Mouse (Mus musculus) liver, embryonic 12.5 days (tissue): ENCODE measurements at regions not wholly inside any gene's neighbourhood (a gene's known extent, or its start where the extent isn't known, plus 50 kb on each side); places are given as distances from the start of the nearest gene placed in this dataset.

ENCODE experiments used
- ATAC-seq: fragments of 200-750 bp; cut with Nextera tagmentation; 2 replicates; pipeline ENCODE4 v1.8.0; 2017; ENCODE audit warnings: moderate number of reproducible peaks, mild to moderate bottlenecking, moderate library complexity
- H3K27ac ChIP-seq: fragments of 300-500 bp; sonication (generic); 2 replicates; pipeline ENCODE4 v1.5.1; 2016; ENCODE audit warnings: mild to moderate bottlenecking
- H3K27me3 ChIP-seq: fragments of 300-500 bp; sonication (generic); replicated peaks from 2 replicates; pipeline ENCODE4 v1.6.1; 2016; ENCODE audit warnings: mild to moderate bottlenecking, moderate library complexity
- H3K36me3 ChIP-seq: fragments of 300-500 bp; sonication (generic); 2 replicates; pipeline ENCODE4 v1.6.1; 2016; ENCODE audit warnings: mild to moderate bottlenecking, moderate library complexity
- H3K4me1 ChIP-seq: fragments of 300-500 bp; sonication (generic); 2 replicates; pipeline ENCODE4 v1.6.1; 2016
- H3K4me2 ChIP-seq: fragments of 300-500 bp; sonication (generic); 2 replicates; pipeline ENCODE4 v1.6.1; 2016; ENCODE audit warnings: mild to moderate bottlenecking, moderate library complexity
- H3K4me3 ChIP-seq: fragments of 300-500 bp; sonication (generic); 2 replicates; pipeline ENCODE4 v1.5.1; 2016; ENCODE audit warnings: mild to moderate bottlenecking, moderate library complexity
- H3K9ac ChIP-seq: fragments of 300-500 bp; sonication (generic); 2 replicates; pipeline ENCODE4 v1.6.1; 2016; ENCODE audit warnings: mild to moderate bottlenecking, moderate library complexity
- H3K9me3 ChIP-seq: fragments of 300-500 bp; sonication (generic); replicated peaks from 2 replicates; pipeline ENCODE4 v1.6.1; 2016; ENCODE audit warnings: mild to moderate bottlenecking, moderate library complexity
- WGBS: fragments of 180-500 bp; shearing (Covaris S2); methylation state at CpG from one replicate; pipeline ENCODE4 v1.1.7; 2016; ENCODE audit not compliant: insufficient replicate concordance; 5-methylcytosine and 5-hydroxymethylcytosine counted together

DNA sequence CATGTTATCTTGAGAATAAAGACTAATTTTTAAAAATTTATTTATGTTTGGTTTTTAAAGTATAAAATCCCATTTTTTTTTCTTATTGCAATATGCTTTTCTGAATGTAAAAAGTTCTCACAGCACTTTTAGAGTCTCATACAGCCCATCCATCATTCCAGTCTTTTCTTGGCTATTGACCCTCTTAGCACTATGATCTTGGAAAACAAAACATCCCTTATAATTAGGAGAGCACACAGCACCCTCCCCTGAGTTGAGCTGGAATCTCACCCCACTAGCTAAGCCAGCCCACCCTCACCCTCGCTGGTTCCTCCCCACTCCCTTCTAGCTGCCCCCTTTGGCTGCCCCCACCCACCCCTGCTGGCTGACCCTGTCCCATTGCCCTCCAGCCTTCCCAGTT lies 154.2 kb upstream of the Ctnnb1 start:
- H3K9me3 ChIP-seq, result no peaks in the 10 kb centered on the region
- H3K27ac ChIP-seq, result 0 out of 2 replicates have a peak overlapping the region, but pooled peaks have one; percentile 79
- no peak overlapping the region for H3K4me3 ChIP-seq
- no peak for ATAC-seq
- no peaks in the 10 kb centered on the region for H3K36me3 ChIP-seq
- H3K4me2 ChIP-seq, result no peak overlapping the region
- no peaks in the 10 kb centered on the region; the same call in 1 of the 2 replicates for H3K27me3 ChIP-seq
- H3K9ac ChIP-seq, result no peak overlapping the region
- peaks cover 37% of the 10 kb centered on the region for H3K4me1 ChIP-seq
- 10% methylated on average over 1 of the region's 1 CpGs for WGBS

DNA sequence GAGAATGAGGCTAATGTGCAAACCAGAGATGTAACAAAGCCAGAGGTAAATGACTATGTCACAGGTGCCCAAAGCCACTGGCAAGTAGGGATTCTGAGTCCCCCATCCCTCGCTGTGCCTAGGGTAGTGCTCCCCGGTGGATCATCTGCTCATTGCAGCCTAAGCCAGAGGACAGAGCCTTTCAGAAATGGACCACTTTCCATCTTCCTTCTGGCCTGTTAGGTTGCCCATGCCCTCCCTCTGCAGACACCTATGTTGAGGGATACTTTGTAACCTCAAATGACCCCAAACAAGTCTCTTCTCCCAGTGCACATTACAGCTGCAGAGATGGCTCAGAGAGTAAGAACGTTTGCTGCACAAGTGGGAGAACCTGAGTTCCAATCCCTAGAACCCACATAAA lies 153.3 kb upstream of the Ctnnb1 start:
- H3K4me3 ChIP-seq, result no peak overlapping the region
- 47% methylated on average over 3 of the region's 3 CpGs for WGBS
- H3K4me1 ChIP-seq, result peaks cover 36% of the 10 kb centered on the region
- H3K27me3 ChIP-seq, result no peaks in the 10 kb centered on the region; the same call in 1 of the 2 replicates
- H3K36me3 ChIP-seq, result no peaks in the 10 kb centered on the region
- 0 out of 2 replicates have a peak overlapping the region, but pooled peaks have one; percentile 29 for H3K4me2 ChIP-seq
- H3K9me3 ChIP-seq, result no peaks in the 10 kb centered on the region
- no peak overlapping the region for H3K9ac ChIP-seq
- ATAC-seq, result no peak
- peak overlapping the region; percentile 79 for H3K27ac ChIP-seq

DNA sequence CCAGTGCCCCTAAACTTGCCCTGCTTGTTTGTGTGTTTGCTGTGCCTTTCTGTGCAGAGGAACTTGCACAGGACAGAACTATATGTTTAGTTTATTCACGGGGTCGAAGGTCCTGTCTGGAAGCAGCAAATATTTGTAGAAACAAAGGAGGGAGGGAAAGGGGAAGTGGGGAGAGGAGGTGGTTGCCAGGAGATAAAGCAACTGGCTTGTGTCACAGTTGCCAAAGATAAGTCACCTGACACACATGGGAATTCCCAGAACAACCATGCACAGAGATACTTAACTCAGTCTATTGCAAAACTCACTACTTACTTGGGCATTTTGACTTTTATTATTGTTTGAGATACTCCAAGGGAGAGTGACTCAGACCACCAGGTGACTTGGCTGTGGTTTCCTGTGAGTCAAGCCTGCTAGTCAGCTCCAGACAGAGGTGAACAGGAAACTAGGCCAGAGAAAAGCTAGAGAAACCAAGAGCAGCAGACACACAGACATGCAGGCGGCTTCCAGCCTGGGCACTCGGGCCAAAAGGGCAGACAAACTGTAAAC lies 152.5 kb upstream of the Ctnnb1 start:
- no peak overlapping the region for H3K9ac ChIP-seq
- WGBS, result 5% methylated on average over 4 of the region's 4 CpGs
- H3K9me3 ChIP-seq, result no peaks in the 10 kb centered on the region
- no peaks in the 10 kb centered on the region; the same call in 1 of the 2 replicates for H3K27me3 ChIP-seq
- H3K4me3 ChIP-seq, result no peak overlapping the region
- ATAC-seq, result peak; percentile 54
- peak overlapping the region; percentile 79 for H3K27ac ChIP-seq
- H3K4me2 ChIP-seq, result 0 out of 2 replicates have a peak overlapping the region, but pooled peaks have one; percentile 29
- H3K4me1 ChIP-seq, result peaks cover 30% of the 10 kb centered on the region
- no peaks in the 10 kb centered on the region for H3K36me3 ChIP-seq

DNA sequence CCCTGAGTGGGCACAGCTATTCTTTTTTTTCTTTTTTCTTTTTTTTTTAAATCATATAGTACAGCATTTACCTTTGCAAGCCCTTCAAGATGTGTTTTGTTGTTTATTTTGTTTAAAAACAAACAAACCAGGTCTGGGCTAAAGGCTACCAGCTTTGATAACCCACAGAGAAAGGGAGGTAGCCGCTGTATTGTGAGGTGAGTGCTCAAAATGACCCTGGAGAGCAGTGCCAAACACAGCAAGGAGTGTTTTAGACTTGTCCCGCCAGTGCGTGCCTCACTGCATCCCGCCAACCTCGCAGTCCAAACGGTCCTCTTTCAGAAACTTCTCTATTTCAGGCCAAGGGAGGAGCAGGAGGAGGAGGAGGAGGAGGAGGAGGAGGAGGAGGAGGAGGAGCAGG lies 152.0 kb upstream of the Ctnnb1 start:
- H3K4me3 ChIP-seq, result no peak overlapping the region
- peak overlapping the region; percentile 79 for H3K27ac ChIP-seq
- H3K36me3 ChIP-seq, result no peaks in the 10 kb centered on the region
- 37% methylated on average over 6 of the region's 6 CpGs for WGBS
- H3K4me2 ChIP-seq, result no peak overlapping the region
- ATAC-seq, result no peak
- H3K9ac ChIP-seq, result no peak overlapping the region
- no peaks in the 10 kb centered on the region for H3K9me3 ChIP-seq
- H3K4me1 ChIP-seq, result peaks cover 28% of the 10 kb centered on the region
- H3K27me3 ChIP-seq, result no peaks in the 10 kb centered on the region; the same call in 1 of the 2 replicates

DNA sequence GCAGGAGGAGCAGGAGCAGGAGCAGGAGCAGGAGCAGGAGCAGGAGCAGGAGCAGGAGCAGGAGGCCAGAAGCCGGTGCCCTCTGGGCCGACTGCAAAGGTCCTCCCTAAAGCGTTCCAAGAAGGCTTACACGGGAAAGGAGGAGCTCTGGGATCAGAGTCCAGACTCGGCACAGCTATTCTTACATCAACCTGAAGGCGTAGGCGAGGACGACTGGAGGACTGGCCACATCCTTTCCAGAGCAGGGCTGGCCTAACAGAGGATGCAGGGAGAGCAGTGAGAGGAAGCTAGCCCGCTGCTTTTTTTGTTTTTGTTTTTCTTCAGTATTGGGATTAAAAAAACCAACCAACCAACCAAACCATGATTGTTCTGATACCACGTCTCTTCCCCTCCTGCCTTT lies 151.5 kb upstream of the Ctnnb1 start:
- WGBS, result 41% methylated on average over 10 of the region's 10 CpGs
- H3K4me2 ChIP-seq, result no peak overlapping the region
- H3K9me3 ChIP-seq, result no peaks in the 10 kb centered on the region
- no peaks in the 10 kb centered on the region; the same call in 1 of the 2 replicates for H3K27me3 ChIP-seq
- H3K27ac ChIP-seq, result no peak overlapping the region
- H3K4me1 ChIP-seq, result peaks cover 24% of the 10 kb centered on the region
- H3K36me3 ChIP-seq, result no peaks in the 10 kb centered on the region
- no peak overlapping the region for H3K9ac ChIP-seq
- H3K4me3 ChIP-seq, result no peak overlapping the region
- no peak for ATAC-seq

- Histone ChIP-seq H3K27ac (0 out of 2 replicates have a peak overlapping the region, but pooled peaks have one; percentile 20), H3K9ac (no peak overlapping the region), H3K9me3 (no peaks in the 10 kb centered on the region), H3K27me3 (no peaks in the 10 kb centered on the region; the same call in 1 of the 2 replicates), H3K4me1 (peaks cover 24% of the 10 kb centered on the region), H3K4me3 (no peak overlapping the region), H3K4me2 (no peak overlapping the region), H3K36me3 (no peaks in the 10 kb centered on the region)
- no peak for ATAC-seq
- 39% methylated on average over 2 of the region's 2 CpGs for WGBS
These were observed 150.6 kb upstream of the Ctnnb1 start for GRCm38 (mm10) chr9:120778423-120778822.

- no peak overlapping the region for H3K27ac ChIP-seq
- no peak overlapping the region for H3K4me3 ChIP-seq
- H3K4me2 ChIP-seq, result no peak overlapping the region
- H3K27me3 ChIP-seq, result no peaks in the 10 kb centered on the region; the same call in 1 of the 2 replicates
- H3K9ac ChIP-seq, result no peak overlapping the region
- no peaks in the 10 kb centered on the region for H3K36me3 ChIP-seq
- WGBS, result 76% methylated on average over 5 of the region's 5 CpGs
- H3K9me3 ChIP-seq, result peaks cover 14% of the 10 kb centered on the region
- H3K4me1 ChIP-seq, result no peaks in the 10 kb centered on the region
- ATAC-seq, result no peak
These were observed 134.8 kb upstream of the Ctnnb1 start for GRCm38 (mm10) chr9:120794210-120794609.

GRCm38 (mm10) chr9:120796111-120796880 lies 132.7 kb upstream of the Ctnnb1 start:
- H3K36me3 ChIP-seq, result no peaks in the 10 kb centered on the region
- H3K4me2 ChIP-seq, result no peak overlapping the region
- 80% methylated on average over 10 of the region's 10 CpGs for WGBS
- H3K27ac ChIP-seq, result no peak overlapping the region
- no peaks in the 10 kb centered on the region; the same call in 1 of the 2 replicates for H3K27me3 ChIP-seq
- H3K4me3 ChIP-seq, result no peak overlapping the region
- peaks cover 9% of the 10 kb centered on the region for H3K9me3 ChIP-seq
- no peak overlapping the region for H3K9ac ChIP-seq
- H3K4me1 ChIP-seq, result no peaks in the 10 kb centered on the region
- ATAC-seq, result no peak

DNA sequence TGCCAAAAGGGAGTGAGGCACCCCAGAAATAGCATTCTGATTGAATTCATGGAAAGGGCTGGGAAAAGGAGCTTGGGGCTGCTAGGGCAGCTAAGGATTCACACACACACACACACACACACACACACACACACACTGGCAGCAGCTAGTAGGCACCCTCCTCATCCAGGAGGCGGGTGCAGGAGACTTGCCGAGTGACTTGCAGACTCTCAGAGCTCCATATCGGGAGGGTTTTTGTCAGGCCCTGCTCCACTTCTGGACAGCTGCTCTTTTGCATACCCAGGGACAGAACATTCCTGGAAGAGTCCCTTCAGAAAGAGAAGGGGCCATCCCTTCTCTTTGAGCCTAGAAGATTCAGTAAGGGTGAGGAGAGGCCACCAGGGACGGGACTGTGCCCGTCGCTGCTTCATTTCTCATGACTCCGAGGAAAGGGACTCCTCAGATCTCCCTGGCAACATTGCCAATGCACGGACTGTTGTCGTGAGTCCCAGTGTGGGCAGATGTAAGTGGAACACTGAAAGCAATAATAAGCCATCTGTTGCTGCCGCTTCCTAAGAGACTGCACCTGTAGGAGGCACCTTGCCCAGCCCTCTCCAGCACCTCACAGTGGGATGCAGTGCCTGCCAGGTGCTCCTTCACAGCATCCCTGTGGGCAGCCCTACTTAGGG lies 130.9 kb upstream of the Ctnnb1 start:
- 61% methylated on average over 10 of the region's 10 CpGs for WGBS
- no peak for ATAC-seq
- H3K4me2 ChIP-seq, result no peak overlapping the region

GRCm38 (mm10) chr9:120798901-120799300 lies 130.1 kb upstream of the Ctnnb1 start:
- no peaks in the 10 kb centered on the region for H3K36me3 ChIP-seq

More for the DNA sequence above, 130.9 kb upstream of the Ctnnb1 start:
- no peak overlapping the region for H3K4me3 ChIP-seq
- no peaks in the 10 kb centered on the region; the same call in 1 of the 2 replicates for H3K27me3 ChIP-seq
- no peak overlapping the region for H3K27ac ChIP-seq
- no peaks in the 10 kb centered on the region for H3K4me1 ChIP-seq
- H3K9me3 ChIP-seq, result peaks cover under 1% of the 10 kb centered on the region; the same call in 1 of the 2 replicates
- no peaks in the 10 kb centered on the region for H3K36me3 ChIP-seq
- no peak overlapping the region for H3K9ac ChIP-seq

DNA sequence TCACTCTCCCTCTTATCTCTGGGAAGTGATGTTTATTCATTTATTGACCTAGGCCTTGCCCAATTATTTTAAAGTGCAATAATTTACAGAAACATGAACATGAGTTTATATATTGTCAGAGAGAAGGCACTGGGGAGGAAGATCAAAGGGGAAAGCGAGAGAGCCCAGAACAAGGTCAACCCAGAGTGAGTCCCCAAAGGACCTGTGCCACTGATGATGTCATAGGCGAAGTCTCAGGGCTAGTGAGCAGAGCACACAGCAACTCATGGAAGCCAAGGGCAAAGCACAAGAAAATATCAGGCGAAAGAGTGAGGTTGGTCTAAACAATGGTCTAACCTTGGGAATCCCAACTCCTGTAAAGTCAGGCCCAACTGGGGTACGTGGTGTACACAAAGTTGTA lies 126.4 kb upstream of the Ctnnb1 start:
- Histone ChIP-seq H3K36me3 (no peaks in the 10 kb centered on the region), H3K27ac (no peak overlapping the region), H3K9me3 (no peaks in the 10 kb centered on the region), H3K4me3 (no peak overlapping the region), H3K4me2 (no peak overlapping the region), H3K9ac (no peak overlapping the region), H3K4me1 (0 out of 2 replicates have a peak, but pooled peaks cover 4% of the 10 kb centered on the region), H3K27me3 (no peaks in the 10 kb centered on the region; the same call in 1 of the 2 replicates)
- no peak for ATAC-seq
- 75% methylated on average over 4 of the region's 4 CpGs for WGBS

More at GRCm38 (mm10) chr9:120798901-120799300, 130.1 kb upstream of the Ctnnb1 start:
- Histone ChIP-seq H3K27ac (no peak overlapping the region), H3K4me2 (no peak overlapping the region), H3K9ac (no peak overlapping the region), H3K9me3 (no peaks in the 10 kb centered on the region), H3K4me1 (no peaks in the 10 kb centered on the region), H3K4me3 (no peak overlapping the region), H3K27me3 (no peaks in the 10 kb centered on the region; the same call in 1 of the 2 replicates)
- 38% methylated on average over 12 of the region's 12 CpGs for WGBS
- ATAC-seq, result no peak
